Mouse (Mus musculus): ENCODE results near the gene Gm10283. TPM values are rescaled to one million over a fixed set of nuclear protein-coding genes. Genes with fewer than 3 reads are reported as not detected.

The Gm10283 gene
- polyA plus RNA-seq, 1 experiment from 2014 or later: not detected

DNA sequence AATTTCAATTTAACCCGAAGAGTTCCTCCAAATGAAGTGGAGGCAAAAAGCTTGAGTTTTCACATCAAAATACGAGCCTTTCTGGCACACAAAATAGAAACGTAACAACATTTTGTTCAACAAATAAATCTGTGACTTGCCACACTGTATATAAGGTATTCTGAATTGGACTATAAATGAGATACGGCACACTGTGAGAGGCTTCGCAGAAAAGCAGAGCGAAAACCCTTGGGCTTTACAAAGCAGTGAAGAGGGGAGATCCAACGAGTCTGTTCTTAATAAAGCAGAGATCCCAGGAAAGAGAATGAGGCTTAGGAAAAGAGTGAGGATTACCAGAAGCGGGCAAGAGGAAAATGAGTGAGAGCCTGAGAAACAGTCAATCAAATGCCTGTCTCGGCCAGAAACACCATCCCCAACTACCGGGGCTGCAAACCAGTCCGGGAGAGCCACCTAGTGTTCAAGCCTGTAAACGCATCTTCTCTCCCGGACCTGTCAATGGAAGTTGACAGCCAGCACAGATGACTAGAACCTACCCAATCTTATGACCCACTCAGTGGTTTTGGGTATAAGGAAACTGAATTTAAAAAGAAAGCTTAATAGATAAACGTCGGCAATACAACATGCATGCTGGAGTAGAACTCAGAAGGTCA lies 36.2 kb downstream of the Gm10283 start:
- Histone ChIP-seq H3K4me3 (ENCODE audit: low read depth, low read length) (no peak overlapping the region), H3K27ac (ENCODE audit: low read length) (no peak overlapping the region), H3K36me3 (ENCODE audit: control insufficient read depth, insufficient read depth) (no peaks in the 10 kb centered on the region), H3K4me1 (ENCODE audit: control insufficient read depth, low read depth, low read length) (no peaks in the 10 kb centered on the region), H3K4me2 (ENCODE audit: low read depth, low read length) (no peak overlapping the region), H3K9me3 (replicated peaks; ENCODE audit: control insufficient read depth, low read length) (peaks cover 3% of the 10 kb centered on the region; the same call in 1 of the 2 replicates), H3K9ac (ENCODE audit: low read depth, low read length) (no peak overlapping the region), H3K27me3 (ENCODE audit: control insufficient read depth, insufficient read depth, low read depth, low read length) (no peaks in the 10 kb centered on the region)
- 30% methylated on average over 15 of the region's 15 CpGs for WGBS (ENCODE audit: insufficient replicate concordance)
- ATAC-seq (ENCODE audit: low read depth): no peak

DNA sequence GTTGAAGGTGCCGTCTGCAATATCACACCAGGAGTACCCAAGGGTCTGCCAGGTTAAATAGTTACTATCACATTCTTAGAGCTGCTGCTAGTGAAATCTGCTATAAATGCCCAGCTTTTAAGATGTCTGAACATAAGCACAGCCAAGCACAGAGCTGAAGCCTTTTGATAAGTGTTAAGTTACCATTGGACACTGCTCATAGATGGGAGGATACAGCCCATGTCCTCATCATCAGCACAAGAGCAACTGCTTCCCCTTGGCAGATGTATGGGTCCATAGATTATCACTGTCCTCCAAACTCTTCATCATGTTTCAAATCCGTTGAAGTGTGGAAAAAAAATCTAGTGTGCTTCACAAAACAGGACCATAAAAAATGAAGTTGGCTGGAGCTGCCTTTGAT lies 53.7 kb downstream of the Gm10283 start:
- Histone ChIP-seq H3K27ac (ENCODE audit: low read length) (no peak overlapping the region), H3K4me3 (ENCODE audit: low read depth, low read length) (no peak overlapping the region), H3K9me3 (replicated peaks; ENCODE audit: control insufficient read depth, low read length) (no peaks in the 10 kb centered on the region), H3K9ac (ENCODE audit: low read depth, low read length) (no peak overlapping the region), H3K27me3 (ENCODE audit: control insufficient read depth, insufficient read depth, low read depth, low read length) (no peaks in the 10 kb centered on the region), H3K4me2 (ENCODE audit: low read depth, low read length) (no peak overlapping the region), H3K36me3 (ENCODE audit: control insufficient read depth, insufficient read depth) (no peaks in the 10 kb centered on the region), H3K4me1 (ENCODE audit: control insufficient read depth, low read depth, low read length) (no peaks in the 10 kb centered on the region)
- ATAC-seq (ENCODE audit: low read depth): no peak
- 48% methylated on average over 2 of the region's 2 CpGs for WGBS (ENCODE audit: insufficient replicate concordance)

DNA sequence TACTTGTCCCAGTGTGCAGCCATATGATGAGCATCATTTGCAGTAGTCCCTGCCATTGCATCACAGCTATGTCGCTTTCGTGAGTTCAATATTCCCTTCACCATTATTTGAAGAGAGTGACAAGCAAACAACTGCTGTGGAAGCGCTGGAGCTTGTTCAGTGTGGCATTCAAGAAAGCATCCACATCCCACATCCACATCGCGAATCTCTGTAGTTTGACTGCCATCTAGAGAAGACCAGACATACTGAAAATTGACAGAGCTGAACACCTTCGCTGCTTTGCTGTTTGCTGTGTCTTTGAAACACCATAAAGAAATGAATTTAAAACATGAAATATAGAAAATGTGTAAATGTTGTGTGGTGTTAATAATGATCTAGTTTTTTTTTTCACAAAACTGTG lies 58.0 kb downstream of the Gm10283 start:
- Histone ChIP-seq H3K36me3 (ENCODE audit: control insufficient read depth, insufficient read depth) (no peaks in the 10 kb centered on the region), H3K4me3 (ENCODE audit: low read depth, low read length) (no peak overlapping the region), H3K27ac (ENCODE audit: low read length) (no peak overlapping the region), H3K4me1 (ENCODE audit: control insufficient read depth, low read depth, low read length) (no peaks in the 10 kb centered on the region), H3K9ac (ENCODE audit: low read depth, low read length) (no peak overlapping the region), H3K9me3 (replicated peaks; ENCODE audit: control insufficient read depth, low read length) (no peaks in the 10 kb centered on the region), H3K4me2 (ENCODE audit: low read depth, low read length) (no peak overlapping the region), H3K27me3 (ENCODE audit: control insufficient read depth, insufficient read depth, low read depth, low read length) (no peaks in the 10 kb centered on the region)
- no peak for ATAC-seq (ENCODE audit: low read depth)
- 54% methylated on average over 6 of the region's 6 CpGs for WGBS (ENCODE audit: insufficient replicate concordance)

DNA sequence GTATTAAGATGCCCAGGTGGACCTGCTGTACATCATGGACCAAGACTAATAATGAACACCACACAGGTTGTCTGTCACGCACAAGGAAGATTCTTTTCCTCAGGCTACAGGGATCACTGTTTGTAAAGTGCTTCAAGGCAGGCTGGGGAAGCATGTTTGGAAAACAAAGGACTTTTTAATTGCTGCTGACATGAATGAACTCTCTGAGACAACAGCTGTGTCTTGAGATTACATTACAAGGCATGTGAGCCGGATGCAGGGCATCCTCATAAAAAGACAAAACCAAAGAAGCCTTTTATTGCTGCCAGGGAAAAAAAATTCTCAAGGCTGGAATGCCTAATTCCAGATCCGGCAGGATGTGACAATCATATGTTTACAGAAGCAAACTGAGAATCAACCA lies 64.4 kb downstream of the Gm10283 start:
- ATAC-seq (ENCODE audit: low read depth): no peak
- Histone ChIP-seq H3K9ac (ENCODE audit: low read depth, low read length) (no peak overlapping the region), H3K4me3 (ENCODE audit: low read depth, low read length) (no peak overlapping the region), H3K4me2 (ENCODE audit: low read depth, low read length) (no peak overlapping the region), H3K27ac (ENCODE audit: low read length) (no peak overlapping the region), H3K27me3 (ENCODE audit: control insufficient read depth, insufficient read depth, low read depth, low read length) (no peaks in the 10 kb centered on the region), H3K9me3 (replicated peaks; ENCODE audit: control insufficient read depth, low read length) (no peaks in the 10 kb centered on the region), H3K4me1 (ENCODE audit: control insufficient read depth, low read depth, low read length) (no peaks in the 10 kb centered on the region), H3K36me3 (ENCODE audit: control insufficient read depth, insufficient read depth) (no peaks in the 10 kb centered on the region)
- 50% methylated on average over 3 of the region's 3 CpGs for WGBS (ENCODE audit: insufficient replicate concordance)

DNA sequence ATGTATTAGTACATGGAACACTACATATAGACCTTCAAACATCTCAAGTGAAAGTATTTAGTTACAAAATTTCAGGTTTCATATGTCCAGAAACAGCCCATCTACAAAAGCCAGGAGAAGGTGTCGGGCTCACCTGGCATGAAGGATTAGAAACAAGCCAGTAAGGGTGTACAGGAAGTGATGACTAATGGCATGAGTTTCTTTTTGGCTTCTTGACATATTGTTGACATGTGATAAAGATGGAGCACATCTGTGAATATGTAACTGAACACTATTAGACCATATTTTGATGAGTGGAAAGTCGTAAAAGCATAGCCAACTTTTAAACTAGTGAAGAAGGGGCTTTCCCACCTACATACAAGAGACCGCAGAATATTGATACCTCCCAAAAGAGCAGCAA lies 66.1 kb downstream of the Gm10283 start:
- no peak overlapping the region for H3K4me2 ChIP-seq (ENCODE audit: low read depth, low read length)
- no peaks in the 10 kb centered on the region for H3K9me3 ChIP-seq (replicated peaks; ENCODE audit: control insufficient read depth, low read length)
- WGBS (ENCODE audit: insufficient replicate concordance): 66% methylated on average over 3 of the region's 3 CpGs
- H3K27me3 ChIP-seq (ENCODE audit: control insufficient read depth, insufficient read depth, low read depth, low read length): no peaks in the 10 kb centered on the region
- H3K27ac ChIP-seq (ENCODE audit: low read length): no peak overlapping the region
- H3K4me3 ChIP-seq (ENCODE audit: low read depth, low read length): no peak overlapping the region
- H3K36me3 ChIP-seq (ENCODE audit: control insufficient read depth, insufficient read depth): no peaks in the 10 kb centered on the region
- no peak for ATAC-seq (ENCODE audit: low read depth)
- no peak overlapping the region for H3K9ac ChIP-seq (ENCODE audit: low read depth, low read length)
- H3K4me1 ChIP-seq (ENCODE audit: control insufficient read depth, low read depth, low read length): no peaks in the 10 kb centered on the region

DNA sequence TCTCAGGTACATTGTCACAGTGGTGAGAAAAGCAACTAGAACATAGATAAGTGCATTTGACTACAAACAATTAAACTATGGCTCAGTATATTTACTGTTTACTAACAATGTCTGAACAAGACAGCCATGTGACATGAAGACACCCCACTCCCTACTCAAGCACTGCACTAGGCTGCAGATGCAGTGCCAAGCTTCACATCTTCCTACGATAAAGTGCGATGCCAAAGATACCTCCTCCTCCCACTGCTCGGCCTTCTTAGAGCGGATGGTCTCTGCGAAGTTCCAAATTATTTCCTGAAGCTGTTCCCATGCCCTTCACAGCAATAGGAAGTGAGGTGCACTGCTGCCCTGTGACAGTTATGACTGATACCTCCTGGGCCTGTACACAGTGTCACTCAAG lies 70.3 kb downstream of the Gm10283 start:
- no peak overlapping the region for H3K9ac ChIP-seq (ENCODE audit: low read depth, low read length)
- no peak overlapping the region for H3K4me2 ChIP-seq (ENCODE audit: low read depth, low read length)
- no peak overlapping the region for H3K27ac ChIP-seq (ENCODE audit: low read length)
- no peak overlapping the region for H3K4me3 ChIP-seq (ENCODE audit: low read depth, low read length)
- no peaks in the 10 kb centered on the region for H3K4me1 ChIP-seq (ENCODE audit: control insufficient read depth, low read depth, low read length)
- 82% methylated on average over 5 of the region's 5 CpGs for whole genome bisulfite sequencing (ENCODE audit: insufficient replicate concordance)
- no peaks in the 10 kb centered on the region for H3K9me3 ChIP-seq (replicated peaks; ENCODE audit: control insufficient read depth, low read length)
- ATAC-seq (ENCODE audit: low read depth): no peak
- H3K36me3 ChIP-seq (ENCODE audit: control insufficient read depth, insufficient read depth): no peaks in the 10 kb centered on the region
- no peaks in the 10 kb centered on the region for H3K27me3 ChIP-seq (ENCODE audit: control insufficient read depth, insufficient read depth, low read depth, low read length)

DNA sequence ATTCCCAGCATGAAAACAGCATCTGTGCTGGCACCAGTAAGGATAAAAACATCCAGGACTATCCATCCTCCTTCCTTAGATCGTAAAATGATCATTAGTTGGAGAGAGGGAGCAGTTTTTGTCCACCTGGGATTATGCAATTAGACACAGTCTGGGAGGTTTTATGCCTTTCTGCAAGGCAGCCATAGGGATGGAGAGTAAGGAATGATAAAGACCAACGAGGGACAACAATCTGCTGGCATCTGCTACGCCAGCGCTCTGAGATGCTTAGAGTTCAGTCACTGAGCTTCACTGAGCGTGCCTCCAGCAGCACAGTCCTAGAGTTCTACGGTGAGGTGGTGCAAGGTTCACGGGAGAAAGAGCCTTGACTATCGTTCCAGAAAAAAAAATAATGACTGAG lies 96.6 kb downstream of the Gm10283 start:
- Histone ChIP-seq H3K9me3 (replicated peaks; ENCODE audit: control insufficient read depth, low read length) (no peaks in the 10 kb centered on the region), H3K4me3 (ENCODE audit: low read depth, low read length) (no peak overlapping the region), H3K27ac (ENCODE audit: low read length) (no peak overlapping the region), H3K4me2 (ENCODE audit: low read depth, low read length) (no peak overlapping the region), H3K27me3 (ENCODE audit: control insufficient read depth, insufficient read depth, low read depth, low read length) (no peaks in the 10 kb centered on the region), H3K9ac (ENCODE audit: low read depth, low read length) (no peak overlapping the region), H3K36me3 (ENCODE audit: control insufficient read depth, insufficient read depth) (no peaks in the 10 kb centered on the region), H3K4me1 (ENCODE audit: control insufficient read depth, low read depth, low read length) (no peaks in the 10 kb centered on the region)
- WGBS (ENCODE audit: insufficient replicate concordance): 55% methylated on average over 8 of the region's 8 CpGs
- ATAC-seq (ENCODE audit: low read depth): no peak

DNA sequence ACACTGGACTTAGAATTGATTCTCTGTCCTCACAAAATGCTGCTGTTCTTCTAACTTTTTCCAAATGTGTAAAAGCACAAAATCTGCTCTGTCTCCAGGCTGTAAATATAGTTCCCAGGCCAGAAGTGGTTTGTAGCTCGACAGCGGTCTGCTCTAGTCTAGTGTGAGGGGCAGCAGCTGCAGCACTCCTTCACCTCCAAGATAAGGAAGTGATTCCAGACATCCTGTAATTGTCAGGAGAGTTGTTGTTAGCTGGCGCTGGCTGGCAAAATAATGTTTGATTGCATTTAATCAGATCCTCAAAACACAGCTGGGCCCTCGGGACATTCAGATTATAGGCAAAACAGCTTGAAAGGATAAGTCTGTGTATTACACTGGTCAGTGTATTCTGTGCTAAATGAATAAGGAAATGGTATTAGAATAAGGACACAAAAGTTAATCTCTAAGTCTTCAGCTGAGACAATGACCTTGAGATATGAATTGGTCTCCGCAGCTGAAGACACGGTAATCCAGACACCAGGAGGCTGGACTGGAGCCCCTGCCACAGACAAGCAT lies 97.9 kb downstream of the Gm10283 start:
- Histone ChIP-seq H3K27me3 (ENCODE audit: control insufficient read depth, insufficient read depth, low read depth, low read length) (no peaks in the 10 kb centered on the region), H3K36me3 (ENCODE audit: control insufficient read depth, insufficient read depth) (no peaks in the 10 kb centered on the region), H3K4me1 (ENCODE audit: control insufficient read depth, low read depth, low read length) (no peaks in the 10 kb centered on the region), H3K4me3 (ENCODE audit: low read depth, low read length) (no peak overlapping the region), H3K27ac (ENCODE audit: low read length) (no peak overlapping the region), H3K4me2 (ENCODE audit: low read depth, low read length) (no peak overlapping the region), H3K9me3 (replicated peaks; ENCODE audit: control insufficient read depth, low read length) (no peaks in the 10 kb centered on the region), H3K9ac (ENCODE audit: low read depth, low read length) (no peak overlapping the region)
- no peak for ATAC-seq (ENCODE audit: low read depth)
- 28% methylated on average over 6 of the region's 6 CpGs for WGBS (ENCODE audit: insufficient replicate concordance)

DNA sequence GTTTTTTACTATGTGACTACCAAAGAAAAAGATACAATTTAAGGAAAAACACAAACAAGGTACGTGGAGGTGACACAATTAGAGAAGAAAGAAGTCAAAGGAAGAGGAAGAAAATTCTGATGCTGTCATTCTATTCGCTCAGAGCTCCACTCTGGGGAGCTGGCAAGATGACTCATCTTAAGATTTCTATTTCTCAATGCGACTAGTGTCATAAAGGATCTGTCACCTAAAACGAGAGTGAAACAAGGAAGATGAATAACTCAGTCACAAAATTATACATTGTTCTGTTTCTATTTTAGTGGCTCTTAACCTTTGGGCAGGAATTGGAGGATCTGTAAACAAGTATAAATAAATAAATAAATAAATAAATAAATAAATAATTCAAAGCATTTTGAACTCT lies 109.3 kb downstream of the Gm10283 start:
- ATAC-seq (ENCODE audit: low read depth): no peak
- Histone ChIP-seq H3K27me3 (ENCODE audit: control insufficient read depth, insufficient read depth, low read depth, low read length) (no peaks in the 10 kb centered on the region), H3K9me3 (replicated peaks; ENCODE audit: control insufficient read depth, low read length) (no peaks in the 10 kb centered on the region), H3K36me3 (ENCODE audit: control insufficient read depth, insufficient read depth) (no peaks in the 10 kb centered on the region), H3K9ac (ENCODE audit: low read depth, low read length) (no peak overlapping the region), H3K4me3 (ENCODE audit: low read depth, low read length) (no peak overlapping the region), H3K27ac (ENCODE audit: low read length) (no peak overlapping the region), H3K4me2 (ENCODE audit: low read depth, low read length) (no peak overlapping the region), H3K4me1 (ENCODE audit: control insufficient read depth, low read depth, low read length) (no peaks in the 10 kb centered on the region)
- WGBS (ENCODE audit: insufficient replicate concordance): 44% methylated on average over 4 of the region's 4 CpGs

Measured in liver, embryonic 16.5 days (tissue).